ENCODE assay signal across 32 mouse cellular contexts in the genomic region with DNA sequence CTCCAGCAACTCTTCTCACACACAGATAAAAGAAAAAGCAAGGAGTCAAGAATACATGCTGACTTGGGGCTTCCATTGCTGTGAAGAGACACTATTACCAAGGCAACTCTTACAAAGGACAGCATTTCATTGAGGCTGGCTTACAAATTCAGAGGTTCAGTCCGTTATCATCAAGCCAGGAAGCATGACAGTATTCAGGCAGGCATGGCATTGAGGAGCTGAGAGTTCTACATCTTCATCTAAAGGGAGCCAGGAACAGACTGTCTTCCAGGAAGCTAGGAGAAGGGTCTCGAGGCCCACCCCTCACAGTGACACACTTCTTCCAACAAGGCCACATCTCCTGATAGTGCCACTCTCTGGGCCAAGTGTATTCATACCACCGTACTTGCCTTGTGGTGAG.
"Had no signal": no experiment of that assay in that cellular context is flagged by ENCODE, and none has a peak within 500 bp of the region (broad histone marks: within the 10 kb centered on the region; RNA-seq: fewer than 3 reads in every experiment).

No protein-coding gene starts in this region.

- H3K9ac ChIP-seq: limb, embryonic 12.5 days; limb, embryonic 13.5 days; limb, embryonic 15.5 days; liver, embryonic 12.5 days; liver, embryonic 13.5 days; liver, embryonic 14.5 days; liver, embryonic 15.5 days; liver, postnatal 0 days; lung, embryonic 14.5 days; lung, embryonic 15.5 days; midbrain, embryonic 12.5 days; midbrain, embryonic 13.5 days; midbrain, embryonic 15.5 days; neural tube, embryonic 12.5 days had no signal

- DNase-seq: left cerebral cortex, postnatal 4 days; liver; liver, embryonic 13.5 days; liver, postnatal 0 days; lung, adult 18-20 months; lung, adult 2 months; lung, embryonic 14.5 days; lung, postnatal 10 days; lung, postnatal 14 days; lung, postnatal 36 days; lung, postnatal 4 days; midbrain, embryonic 14.5 days had no signal

- H3K27ac ChIP-seq: limb, embryonic 10.5 days; limb, embryonic 12.5 days; limb, embryonic 13.5 days; limb, embryonic 15.5 days; liver, embryonic 12.5 days; liver, embryonic 13.5 days; liver, embryonic 14.5 days; liver, embryonic 15.5 days; lung, embryonic 15.5 days; macrophage; midbrain, embryonic 10.5 days; midbrain, embryonic 12.5 days; midbrain, embryonic 13.5 days; midbrain, embryonic 15.5 days; neural tube, embryonic 12.5 days had no signal

- H3K9me3 ChIP-seq: limb, embryonic 10.5 days; limb, embryonic 12.5 days; limb, embryonic 13.5 days; limb, embryonic 15.5 days; liver, embryonic 12.5 days; liver, embryonic 13.5 days; liver, embryonic 15.5 days; lung, embryonic 15.5 days; midbrain, embryonic 10.5 days; midbrain, embryonic 12.5 days; midbrain, embryonic 13.5 days; midbrain, embryonic 15.5 days; neural tube, embryonic 12.5 days had no signal

- H3K36me3 ChIP-seq: limb, embryonic 10.5 days; limb, embryonic 12.5 days; limb, embryonic 13.5 days; limb, embryonic 15.5 days; liver, embryonic 12.5 days; liver, embryonic 13.5 days; liver, embryonic 15.5 days; lung, embryonic 15.5 days; midbrain, embryonic 10.5 days; midbrain, embryonic 12.5 days; midbrain, embryonic 13.5 days; midbrain, embryonic 15.5 days; neural tube, embryonic 12.5 days had no signal

- H3K4me3 ChIP-seq: limb, embryonic 10.5 days; limb, embryonic 12.5 days; limb, embryonic 13.5 days; limb, embryonic 15.5 days; liver, embryonic 12.5 days; liver, embryonic 13.5 days; liver, embryonic 15.5 days; lung, embryonic 15.5 days; megakaryocyte, embryonic 14.5 days; midbrain, embryonic 10.5 days; midbrain, embryonic 12.5 days; midbrain, embryonic 13.5 days; midbrain, embryonic 15.5 days; myocyte; neural tube, embryonic 12.5 days had no signal

- H3K4me1 ChIP-seq: limb, embryonic 10.5 days; limb, embryonic 12.5 days; limb, embryonic 13.5 days; limb, embryonic 15.5 days; liver, embryonic 12.5 days; liver, embryonic 13.5 days; lung, embryonic 15.5 days; midbrain, embryonic 12.5 days; midbrain, embryonic 13.5 days; midbrain, embryonic 15.5 days; neural tube, embryonic 12.5 days had no signal

- H3K4me2 ChIP-seq: limb, embryonic 12.5 days; limb, embryonic 13.5 days; limb, embryonic 15.5 days; liver, embryonic 11.5 days; liver, embryonic 12.5 days; liver, embryonic 13.5 days; liver, embryonic 15.5 days; lung, embryonic 14.5 days; lung, embryonic 15.5 days; midbrain, embryonic 11.5 days; midbrain, embryonic 12.5 days; midbrain, embryonic 13.5 days; midbrain, embryonic 15.5 days; neural tube, embryonic 12.5 days had no signal

- ATAC-seq: liver, embryonic 12.5 days; liver, postnatal 0 days; lung, postnatal 0 days; midbrain, embryonic 13.5 days; midbrain, embryonic 15.5 days; midbrain, embryonic 16.5 days had no signal
